Mouse (Mus musculus): Measurements from ENCODE around the gene Rfx7.

The Rfx7 gene

DNA sequence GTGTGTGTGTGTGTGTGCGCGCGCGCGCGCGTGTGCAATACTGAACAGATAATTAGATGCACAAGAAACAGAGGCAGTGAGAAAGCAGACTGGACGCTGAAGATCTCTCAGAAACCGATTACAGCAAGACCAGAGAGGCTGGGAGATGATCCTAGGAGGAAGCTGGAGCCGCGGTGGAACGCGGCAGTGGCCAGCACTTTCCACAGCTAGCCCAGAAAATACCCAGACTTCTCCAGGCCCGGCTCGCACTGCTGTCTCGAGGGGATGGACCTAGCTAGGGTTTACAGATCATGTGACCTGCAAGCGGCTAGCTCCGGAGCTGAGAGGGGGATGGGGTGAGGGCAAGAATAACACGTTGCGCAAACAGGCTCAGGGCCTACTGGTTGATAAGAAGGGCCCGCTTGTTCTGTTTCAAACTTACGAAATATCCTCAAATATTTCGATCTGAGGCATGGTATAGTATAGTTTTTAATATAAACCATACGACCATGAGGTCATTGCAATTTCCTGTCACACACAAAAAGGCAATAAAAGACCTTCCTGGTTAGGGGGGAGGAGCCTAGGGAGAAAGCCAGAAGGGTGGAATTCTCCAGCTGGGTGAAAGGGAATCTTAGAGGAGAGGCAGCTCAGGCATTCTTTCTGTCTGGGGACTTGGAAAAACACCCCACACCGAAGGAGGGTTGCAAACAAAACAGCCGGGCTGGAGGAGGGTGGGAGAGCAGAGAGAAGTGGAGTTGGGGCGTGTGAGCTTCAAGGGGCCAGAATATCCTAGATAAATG lies 108.0 kb downstream of the Rfx7 start:
- DNase-seq (ENCODE audit: low read depth, low spot score), result peak; percentile 94

- no peak for DNase-seq (ENCODE audit: low read depth, low spot score)
Observed at GRCm38 (mm10) chr9:72640642-72641041, 108.6 kb downstream of the Rfx7 start.

DNA sequence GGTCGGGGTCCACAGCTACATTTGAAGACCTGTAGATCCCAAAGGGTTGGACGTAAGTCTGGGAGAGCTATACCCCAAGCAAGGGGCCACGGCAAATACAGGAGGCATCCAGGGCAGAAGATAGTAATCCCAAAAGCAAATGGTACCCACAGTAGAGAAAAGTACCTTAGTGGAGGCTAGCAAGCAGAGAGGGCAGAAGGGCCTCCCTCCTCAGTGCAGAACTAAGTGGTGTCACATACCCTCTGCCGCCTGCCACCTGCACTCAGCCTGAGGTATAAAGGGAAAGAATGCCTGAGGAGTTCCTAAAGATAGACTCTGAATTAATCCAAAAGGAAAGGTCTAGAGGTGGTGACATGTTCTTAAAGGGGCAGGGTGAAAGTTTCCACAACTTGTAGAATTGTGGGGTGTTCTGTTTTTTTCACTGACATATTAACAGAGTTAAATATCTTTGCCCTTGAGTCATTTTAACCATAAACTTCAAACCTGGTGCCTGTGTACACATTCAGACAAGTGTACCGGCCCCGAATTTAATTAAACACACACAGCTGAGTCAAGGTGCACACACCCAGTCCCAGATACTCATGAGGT lies 109.1 kb downstream of the Rfx7 start:
- DNase-seq (ENCODE audit: low read depth, low spot score), result no peak

- peak; percentile 45 for DNase-seq (ENCODE audit: low read depth, low spot score)
Observed at GRCm38 (mm10) chr9:72642756-72643447, 110.9 kb downstream of the Rfx7 start.

GRCm38 (mm10) chr9:72643651-72644417 lies 111.8 kb downstream of the Rfx7 start:
- DNase-seq (ENCODE audit: low read depth, low spot score), result no peak

DNA sequence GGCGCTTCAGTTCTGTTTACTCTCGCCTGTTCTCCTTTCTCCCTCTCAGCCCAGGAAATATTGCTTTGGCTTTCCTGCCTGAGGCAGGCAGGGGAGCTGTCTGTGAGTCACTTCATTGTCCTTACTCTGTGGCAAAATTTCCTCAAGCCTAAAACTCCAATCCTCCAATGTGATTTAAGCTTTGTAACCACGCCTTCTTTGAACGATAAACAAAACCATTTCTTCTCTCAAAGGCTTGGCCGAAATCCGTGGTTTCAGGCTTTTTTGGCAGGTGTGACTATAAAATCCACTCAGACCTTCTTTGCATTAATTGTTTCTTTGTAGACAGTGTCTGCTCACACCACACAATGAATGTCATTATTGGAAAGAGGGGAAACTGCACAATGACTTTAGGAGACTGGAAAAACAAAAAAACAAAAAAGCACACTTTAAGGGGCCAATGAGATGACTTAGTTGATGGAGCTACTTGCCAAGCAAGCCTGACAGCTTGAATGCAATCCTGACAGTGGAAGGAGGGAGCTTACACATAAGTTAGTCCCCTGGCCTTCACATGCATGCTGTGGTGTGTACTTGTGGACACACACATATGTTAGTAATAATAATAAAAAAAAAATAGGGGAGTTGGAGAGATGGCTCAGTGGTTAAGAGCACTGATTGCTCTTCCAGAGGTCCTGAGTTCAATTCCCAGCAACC lies 112.5 kb downstream of the Rfx7 start:
- DNase-seq (ENCODE audit: low read depth, low spot score), result no peak

- no peak for DNase-seq (ENCODE audit: low read depth, low spot score)
Observed at GRCm38 (mm10) chr9:72649781-72650180, 117.7 kb downstream of the Rfx7 start.

DNA sequence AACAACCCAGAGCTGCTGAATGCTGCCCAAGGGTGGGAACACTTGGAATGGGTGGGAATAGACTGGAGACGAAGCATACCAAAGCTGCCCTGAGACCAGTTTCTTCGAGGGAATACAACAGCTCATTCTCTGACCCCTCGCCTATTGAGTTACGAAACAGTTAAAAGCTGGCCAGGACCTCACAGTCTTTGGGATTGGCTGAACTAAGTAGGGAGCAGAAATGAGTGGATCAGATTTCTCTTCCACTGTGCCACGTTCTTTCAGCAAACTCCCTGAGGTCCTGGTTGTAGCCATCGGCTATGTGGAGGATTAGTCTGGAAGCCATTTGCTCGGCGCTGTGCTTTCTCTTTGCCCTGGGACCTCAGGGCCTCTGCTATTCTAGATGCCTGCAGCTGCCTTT lies 120.9 kb downstream of the Rfx7 start:
- peak; percentile 89 for DNase-seq (ENCODE audit: low read depth, low spot score)

DNA sequence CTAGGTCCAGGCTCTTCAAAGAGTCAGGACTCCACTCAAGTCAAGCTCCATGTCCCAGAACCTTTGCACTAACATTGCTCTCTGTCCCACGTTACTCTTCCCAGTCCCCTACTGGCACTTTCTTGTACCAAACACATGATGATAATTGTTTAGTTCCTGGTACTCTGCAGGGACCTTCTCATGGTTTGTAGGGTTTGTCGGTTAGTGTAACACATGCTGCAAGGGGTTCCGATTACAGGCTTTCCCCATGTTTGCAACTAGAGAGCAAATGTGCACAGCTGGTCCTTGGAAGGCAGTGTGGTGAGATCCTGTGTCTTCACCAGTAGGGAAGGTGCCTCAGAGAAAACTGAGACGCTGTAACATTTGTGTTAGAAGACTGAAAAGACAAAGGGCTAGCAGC lies 121.5 kb downstream of the Rfx7 start:
- DNase-seq (ENCODE audit: low read depth, low spot score), result no peak

GRCm38 (mm10) chr9:72654593-72655242 lies 122.7 kb downstream of the Rfx7 start:
- DNase-seq (ENCODE audit: low read depth, low spot score), result peak; percentile 66

- no peak for DNase-seq (ENCODE audit: low read depth, low spot score)
Observed at GRCm38 (mm10) chr9:72655602-72656001, 123.6 kb downstream of the Rfx7 start.

DNA sequence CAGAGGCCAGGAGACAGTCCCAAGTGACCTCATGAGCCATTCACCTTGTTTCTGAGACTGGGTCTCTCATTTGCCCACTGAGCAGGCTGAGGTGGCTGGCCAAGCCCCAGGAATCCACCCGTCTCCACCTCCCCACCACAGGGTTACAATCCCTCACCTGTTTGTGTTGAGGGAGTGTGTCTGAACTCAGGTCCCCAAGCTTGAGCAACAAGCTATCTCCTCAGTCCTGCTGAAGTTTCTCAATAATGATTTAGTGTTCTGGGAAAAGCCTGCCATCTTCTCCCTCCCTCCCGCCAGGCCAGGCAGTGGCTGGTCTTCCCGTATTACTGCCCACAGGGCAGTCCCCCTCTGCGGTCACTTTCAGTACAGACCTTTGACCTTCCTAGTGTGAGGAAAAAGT lies 124.5 kb downstream of the Rfx7 start:
- no peak for DNase-seq (ENCODE audit: low read depth, low spot score)

DNA sequence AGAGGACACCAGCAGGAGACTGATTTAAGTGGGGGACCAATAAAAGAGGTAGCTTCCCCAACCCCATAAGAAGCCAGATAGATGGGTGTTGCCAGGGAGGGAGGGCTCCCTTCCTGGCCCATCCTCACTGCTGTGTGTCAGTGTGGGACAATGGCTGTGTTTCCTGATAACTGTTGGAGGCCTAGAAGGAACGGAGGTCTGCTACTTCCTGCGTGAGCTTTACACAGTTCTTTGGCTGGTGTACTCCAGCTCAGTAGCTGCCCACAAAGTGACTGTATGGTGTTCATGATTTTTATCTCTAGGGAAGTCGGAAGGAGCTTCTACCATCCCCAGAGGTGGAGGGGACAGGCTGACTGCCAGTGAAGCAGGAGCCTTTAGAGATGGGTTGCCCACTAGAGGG lies 124.9 kb downstream of the Rfx7 start:
- DNase-seq (ENCODE audit: low read depth, low spot score), result no peak

GRCm38 (mm10) chr9:72657694-72658093 lies 125.7 kb downstream of the Rfx7 start:
- DNase-seq (ENCODE audit: low read depth, low spot score), result no peak

- no peak for DNase-seq (ENCODE audit: low read depth, low spot score)
Observed at GRCm38 (mm10) chr9:72660139-72660538, 128.1 kb downstream of the Rfx7 start.

GRCm38 (mm10) chr9:72660911-72661310 lies 128.9 kb downstream of the Rfx7 start:
- DNase-seq (ENCODE audit: low read depth, low spot score), result no peak

- DNase-seq (ENCODE audit: low read depth, low spot score), result no peak
Observed at GRCm38 (mm10) chr9:72661561-72661894, 129.5 kb downstream of the Rfx7 start.

GRCm38 (mm10) chr9:72661895-72662661 lies 130.0 kb downstream of the Rfx7 start, which contains the start of gene Nedd4:
Gene Nedd4, plus strand, starts transcription at chr9:72662346.
- peak; percentile 94 for DNase-seq (ENCODE audit: low read depth, low spot score)

- peak; percentile 92 for DNase-seq (ENCODE audit: low read depth, low spot score)
Observed at GRCm38 (mm10) chr9:72662691-72663533, 130.9 kb downstream of the Rfx7 start.
